Mouse (Mus musculus) midbrain, embryonic 10.5 days (tissue): Measurements from ENCODE around the gene Mkrn3. TPM values are rescaled to one million over a fixed set of nuclear protein-coding genes. Genes with fewer than 3 reads are reported as not detected.
A peak's percentile ranks its signal among the peaks of the same experiment; 100 is the strongest.

ENCODE experiments used
- DNase-seq: peaks from one replicate; pipeline ENCODE4 v3.0.0-alpha.2; 2017; ENCODE audit warnings: low spot score
- H3K27ac ChIP-seq: fragments of 300-500 bp; sonication (generic); replicated peaks from 2 replicates; pipeline ENCODE4 v1.5.1; 2016; ENCODE audit warnings: mild to moderate bottlenecking
- H3K27me3 ChIP-seq: fragments of 300-500 bp; sonication (generic); 2 replicates; pipeline ENCODE4 v1.6.1; 2016; ENCODE audit warnings: low read depth, mild to moderate bottlenecking; ENCODE audit not compliant: poor library complexity, severe bottlenecking
- H3K36me3 ChIP-seq: fragments of 300-500 bp; sonication (generic); 2 replicates; pipeline ENCODE4 v1.6.1; 2016; ENCODE audit warnings: mild to moderate bottlenecking, moderate library complexity
- H3K4me1 ChIP-seq: fragments of 300-500 bp; sonication (generic); 2 replicates; pipeline ENCODE4 v1.6.1; 2016
- H3K4me3 ChIP-seq: fragments of 300-500 bp; sonication (generic); 2 replicates; pipeline ENCODE4 v1.5.1; 2016; ENCODE audit warnings: mild to moderate bottlenecking, moderate library complexity
- H3K9me3 ChIP-seq: fragments of 300-500 bp; sonication (generic); replicated peaks from 2 replicates; pipeline ENCODE4 v1.6.1; 2016; ENCODE audit warnings: mild to moderate bottlenecking
- WGBS: fragments of 180-500 bp; shearing (Covaris S2); methylation state at CpG from one replicate; pipeline ENCODE4 v1.1.7; 2016; 5-methylcytosine and 5-hydroxymethylcytosine counted together
- polyA plus RNA-seq: library from polyadenylated mRNA; unstranded; fragments of >200 nt; fragmentation: Nextera tagmentation; extraction: Ambion mirVana; gene quantifications from 2 replicates; pipeline ENCODE4 v1.2.1, GENCODE M21; 2016

Mkrn3 gene
- polyA plus RNA-seq, 1 experiment from 2014 or later = 18.4 TPM

DNA sequence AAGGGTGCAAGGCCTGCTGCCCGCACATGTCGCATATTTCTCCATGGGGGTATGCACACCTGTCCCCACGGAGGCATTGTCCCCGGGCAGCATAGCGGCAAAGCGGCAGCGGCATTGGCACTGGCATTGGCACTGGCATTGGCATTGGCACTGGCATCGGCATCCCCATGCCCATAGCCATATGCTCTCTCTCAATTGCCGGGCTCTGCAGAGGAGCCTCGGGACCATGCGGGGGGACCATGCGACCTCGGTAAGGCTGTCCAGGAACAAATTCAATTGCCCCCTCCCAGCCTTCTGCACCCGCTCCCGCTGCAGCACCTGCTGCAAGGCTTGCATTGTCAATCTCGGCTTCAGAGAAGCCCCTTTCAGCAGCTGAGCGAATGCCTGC, 840 bp downstream of the Mkrn3 start:
- Histone ChIP-seq H3K27me3 (no peaks in the 10 kb centered on the region), H3K27ac (peak overlapping the region; percentile 97), H3K9me3 (peaks cover 18% of the 10 kb centered on the region), H3K36me3 (no peaks in the 10 kb centered on the region), H3K4me3 (peak overlapping the region; percentile 80), H3K4me1 (peaks cover 14% of the 10 kb centered on the region)
- 55% methylated on average over 17 of the region's 17 CpGs for WGBS
- DNase-seq = no peak

DNA sequence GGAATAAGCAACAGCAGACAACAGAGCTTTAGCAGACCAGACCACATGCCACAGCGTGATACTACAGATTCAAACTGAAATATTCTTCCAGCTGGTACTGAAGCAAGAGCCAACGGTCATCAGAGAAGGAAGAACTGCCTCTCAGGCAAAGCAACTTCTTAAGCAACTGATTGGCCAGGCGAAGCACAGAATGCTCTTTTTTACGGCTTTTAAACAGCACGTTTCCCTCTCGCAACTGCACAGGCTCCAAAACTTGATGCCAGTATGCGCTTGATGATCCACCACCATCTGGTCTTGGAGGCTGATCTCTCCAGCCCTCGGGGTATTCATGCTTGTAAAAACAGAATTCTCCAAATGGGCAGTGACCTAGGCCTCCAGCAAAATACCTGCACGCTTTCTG, 1.6 kb downstream of the Mkrn3 start:
- Histone ChIP-seq H3K4me1 (peaks cover 15% of the 10 kb centered on the region; the same call in 1 of the 2 replicates), H3K27ac (peak overlapping the region; percentile 97), H3K36me3 (no peaks in the 10 kb centered on the region), H3K27me3 (no peaks in the 10 kb centered on the region), H3K4me3 (peak overlapping the region; percentile 80), H3K9me3 (peaks cover 17% of the 10 kb centered on the region)
- peak; percentile 15 for DNase-seq
- WGBS = 56% methylated on average over 9 of the region's 9 CpGs

DNA sequence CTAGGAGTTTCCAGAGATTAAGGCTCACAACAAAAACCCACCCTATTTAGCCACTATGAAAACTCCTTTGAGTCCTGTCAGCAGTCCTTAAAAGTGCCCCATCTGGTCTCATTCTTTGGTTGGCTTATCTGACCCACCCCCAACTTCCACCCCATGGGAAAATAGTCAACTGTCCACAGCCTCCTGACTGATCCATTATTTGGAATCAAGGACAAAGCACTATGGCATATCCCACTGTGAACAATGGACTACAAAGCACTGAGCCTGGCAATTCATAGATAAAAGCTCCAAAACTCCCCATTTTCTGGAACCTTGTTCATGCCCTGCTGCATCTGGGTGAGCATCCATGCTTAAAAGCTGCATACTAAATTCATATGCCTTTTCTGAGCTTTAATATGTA, 3.8 kb downstream of the Mkrn3 start:
- DNase-seq = peak; percentile 47
- H3K4me3 ChIP-seq = peak overlapping the region; percentile 80
- H3K36me3 ChIP-seq = no peaks in the 10 kb centered on the region
- peaks cover 26% of the 10 kb centered on the region for H3K9me3 ChIP-seq
- peak overlapping the region; percentile 97 for H3K27ac ChIP-seq
- H3K27me3 ChIP-seq = no peaks in the 10 kb centered on the region
- peaks cover 33% of the 10 kb centered on the region for H3K4me1 ChIP-seq

DNA sequence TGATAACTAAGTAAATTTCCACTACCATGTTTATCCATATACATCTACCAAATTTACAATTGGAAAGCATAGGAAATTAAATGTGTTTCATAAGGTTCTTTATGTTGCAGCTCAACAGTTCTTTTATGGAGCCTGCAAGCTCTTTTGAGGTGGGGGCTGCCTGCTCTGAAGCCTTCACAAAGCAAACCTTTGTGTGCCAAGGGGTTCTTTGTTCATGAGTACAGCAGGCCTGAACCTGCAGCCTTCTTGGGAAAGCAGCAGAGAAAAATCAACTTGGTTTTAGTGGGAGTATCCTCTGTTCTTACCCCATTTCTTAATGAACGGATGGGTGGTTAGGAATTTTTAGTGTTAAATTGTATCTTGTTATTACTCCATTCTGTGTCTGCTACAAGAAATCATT, 4.7 kb downstream of the Mkrn3 start:
- DNase-seq = peak; percentile 25
- WGBS = 49% methylated on average over 1 of the region's 1 CpGs
- peaks cover 42% of the 10 kb centered on the region for H3K4me1 ChIP-seq
- no peaks in the 10 kb centered on the region for H3K36me3 ChIP-seq
- no peaks in the 10 kb centered on the region for H3K27me3 ChIP-seq
- peak overlapping the region; percentile 80; the same call in 1 of the 2 replicates for H3K4me3 ChIP-seq
- H3K27ac ChIP-seq = peak overlapping the region; percentile 97
- peaks cover 28% of the 10 kb centered on the region for H3K9me3 ChIP-seq

DNA sequence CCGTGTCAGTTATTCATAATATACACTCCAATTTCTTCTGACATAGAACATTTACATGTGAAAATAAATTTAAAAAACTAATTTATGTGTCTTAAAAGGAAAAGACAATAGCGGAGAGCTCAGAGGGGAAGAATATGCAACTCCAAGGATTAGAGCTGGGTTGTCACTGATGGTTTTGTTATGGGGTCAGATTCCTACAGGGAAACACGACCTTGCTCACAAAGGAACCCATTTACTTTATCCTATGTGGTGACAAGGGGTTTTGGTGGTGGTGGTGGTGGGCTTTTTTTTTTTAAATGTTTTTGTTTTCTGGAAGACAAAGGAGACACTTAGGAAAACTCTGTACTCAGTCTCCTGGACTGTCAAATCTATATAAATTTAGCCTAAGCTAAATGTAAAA, 12.1 kb downstream of the Mkrn3 start:
- H3K27ac ChIP-seq = peak overlapping the region; percentile 28; the same call in 1 of the 2 replicates
- no peaks in the 10 kb centered on the region for H3K27me3 ChIP-seq
- 37% methylated on average over 3 of the region's 3 CpGs for WGBS
- DNase-seq = no peak
- H3K9me3 ChIP-seq = peaks cover 18% of the 10 kb centered on the region
- peaks cover 70% of the 10 kb centered on the region for H3K4me1 ChIP-seq
- no peaks in the 10 kb centered on the region for H3K36me3 ChIP-seq
- peak overlapping the region; percentile 47 for H3K4me3 ChIP-seq

DNA sequence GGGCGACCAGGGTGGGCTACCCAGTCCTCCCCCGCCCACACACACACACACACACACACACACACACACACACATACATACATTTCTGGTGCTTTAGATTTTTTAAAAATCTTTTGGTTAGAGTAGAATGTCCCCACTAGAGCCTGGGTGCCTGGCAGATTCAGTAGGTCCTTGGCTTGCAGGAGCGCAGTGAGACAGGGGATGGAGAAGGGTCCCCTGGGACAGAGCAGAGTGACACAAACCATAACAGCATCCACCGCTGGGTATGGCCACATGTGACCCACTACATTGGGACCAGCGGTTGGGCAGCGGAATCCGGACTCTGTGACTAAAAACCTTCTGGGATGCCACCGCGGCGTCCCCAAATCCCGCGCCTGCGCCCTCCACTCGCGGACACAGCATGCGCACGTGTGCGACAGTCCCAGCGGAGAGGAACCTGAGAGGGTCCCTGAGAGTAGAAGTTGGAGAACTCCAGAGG, 13.3 kb downstream of the Mkrn3 start:
- Histone ChIP-seq H3K4me3 (peak overlapping the region; percentile 47), H3K9me3 (peaks cover 12% of the 10 kb centered on the region), H3K36me3 (no peaks in the 10 kb centered on the region), H3K4me1 (peaks cover 61% of the 10 kb centered on the region), H3K27ac (peak overlapping the region; percentile 78), H3K27me3 (no peaks in the 10 kb centered on the region)
- WGBS = 38% methylated on average over 19 of the region's 19 CpGs
- DNase-seq = peak; percentile 59

DNA sequence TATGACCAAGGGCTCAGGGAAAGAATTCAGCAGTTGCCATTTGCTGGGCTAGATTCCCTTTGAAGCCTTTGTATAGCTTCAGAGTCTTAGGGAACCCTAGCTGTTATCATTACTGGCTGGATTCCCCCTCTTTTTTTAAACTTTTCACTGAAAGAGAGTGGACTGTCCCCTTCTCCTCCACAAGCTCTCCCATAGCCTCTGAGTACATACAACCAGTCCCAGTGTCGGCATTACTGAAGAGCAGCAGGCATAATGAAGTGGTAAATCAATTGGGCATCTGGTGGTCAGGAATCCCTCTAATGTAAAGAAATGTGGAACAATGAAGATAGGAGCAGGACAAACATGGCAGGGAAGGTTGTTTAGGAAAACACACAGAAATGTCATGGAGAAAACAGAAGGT, 27.7 kb downstream of the Mkrn3 start:
- Histone ChIP-seq H3K27ac (peak overlapping the region; percentile 64), H3K36me3 (no peaks in the 10 kb centered on the region), H3K4me3 (no peak overlapping the region), H3K4me1 (peaks cover 32% of the 10 kb centered on the region), H3K27me3 (no peaks in the 10 kb centered on the region), H3K9me3 (peaks cover 16% of the 10 kb centered on the region)
- DNase-seq = no peak
- WGBS = 42% methylated on average over 1 of the region's 1 CpGs

DNA sequence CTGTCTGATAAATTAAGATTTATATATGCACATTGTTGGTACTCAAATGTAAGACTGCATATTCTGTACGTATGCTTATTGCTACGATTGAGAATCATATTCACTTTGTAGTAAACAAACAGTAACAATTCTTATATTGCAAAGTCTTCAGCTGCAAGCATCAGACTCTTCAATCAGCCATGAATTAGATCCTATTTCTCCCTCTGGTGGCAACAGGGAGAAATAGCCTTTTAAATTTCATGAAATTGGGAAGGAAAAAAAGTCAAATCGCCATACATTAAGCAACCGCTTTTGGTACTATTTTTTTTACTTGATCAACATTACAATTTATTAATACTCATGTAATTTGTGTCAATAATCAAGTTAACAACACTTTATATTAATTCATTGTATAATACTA, 31.6 kb downstream of the Mkrn3 start:
- Histone ChIP-seq H3K27ac (no peak overlapping the region), H3K4me3 (no peak overlapping the region), H3K27me3 (no peaks in the 10 kb centered on the region), H3K36me3 (no peaks in the 10 kb centered on the region), H3K9me3 (peaks cover 8% of the 10 kb centered on the region; the same call in 1 of the 2 replicates), H3K4me1 (peaks cover 32% of the 10 kb centered on the region)
- DNase-seq = no peak
- WGBS = 48% methylated on average over 4 of the region's 4 CpGs

DNA sequence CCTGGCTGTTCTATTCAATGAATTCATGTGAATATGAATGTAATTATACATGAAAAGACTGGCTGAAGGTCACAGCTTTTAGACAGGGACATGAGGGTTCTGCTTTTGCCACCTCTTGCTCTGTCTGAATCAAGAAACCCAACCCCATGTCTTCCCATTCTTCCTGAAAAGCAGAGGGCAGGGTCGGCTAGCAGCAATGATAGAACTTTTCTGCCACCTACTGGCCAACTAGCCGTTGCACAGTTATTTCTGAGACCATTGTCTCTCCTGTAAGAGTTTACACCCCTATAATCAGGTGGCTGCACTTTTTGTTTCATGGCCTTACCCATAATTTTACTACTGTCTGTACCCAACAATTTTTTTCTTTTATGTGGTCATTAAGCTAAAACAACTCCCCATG, 37.5 kb downstream of the Mkrn3 start:
- Histone ChIP-seq H3K27me3 (no peaks in the 10 kb centered on the region), H3K36me3 (peaks cover 8% of the 10 kb centered on the region; the same call in 1 of the 2 replicates), H3K9me3 (peaks cover 55% of the 10 kb centered on the region), H3K4me3 (no peak overlapping the region), H3K27ac (no peak overlapping the region), H3K4me1 (peaks cover 15% of the 10 kb centered on the region)
- peak; percentile 42 for DNase-seq
- 13% methylated on average over 2 of the region's 2 CpGs for WGBS

DNA sequence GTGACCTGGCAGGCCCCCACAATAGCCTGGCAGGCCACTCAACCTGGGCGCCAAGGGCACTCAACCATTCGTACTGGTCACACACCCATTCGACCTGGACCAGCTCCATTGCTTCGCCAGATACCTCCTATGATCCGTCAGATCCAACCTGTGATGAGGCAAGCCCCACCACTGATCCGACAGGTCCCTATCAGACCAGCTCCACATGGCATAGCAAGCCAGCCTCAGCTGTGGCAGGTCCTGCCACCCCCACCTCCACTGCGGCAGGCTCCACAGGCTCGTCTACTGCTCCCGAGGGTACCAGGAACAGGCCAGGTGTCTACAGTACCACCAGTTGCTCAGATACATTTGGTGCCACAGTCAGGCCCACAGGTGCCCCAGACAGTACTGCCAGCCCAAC, 41.4 kb downstream of the Mkrn3 start:
- Histone ChIP-seq H3K4me3 (peak overlapping the region; percentile 62), H3K27ac (no peak overlapping the region), H3K36me3 (peaks cover 8% of the 10 kb centered on the region; the same call in 1 of the 2 replicates), H3K27me3 (no peaks in the 10 kb centered on the region), H3K4me1 (peaks cover 26% of the 10 kb centered on the region), H3K9me3 (peaks cover 61% of the 10 kb centered on the region)
- 98% methylated on average over 9 of the region's 9 CpGs for WGBS
- DNase-seq = no peak

DNA sequence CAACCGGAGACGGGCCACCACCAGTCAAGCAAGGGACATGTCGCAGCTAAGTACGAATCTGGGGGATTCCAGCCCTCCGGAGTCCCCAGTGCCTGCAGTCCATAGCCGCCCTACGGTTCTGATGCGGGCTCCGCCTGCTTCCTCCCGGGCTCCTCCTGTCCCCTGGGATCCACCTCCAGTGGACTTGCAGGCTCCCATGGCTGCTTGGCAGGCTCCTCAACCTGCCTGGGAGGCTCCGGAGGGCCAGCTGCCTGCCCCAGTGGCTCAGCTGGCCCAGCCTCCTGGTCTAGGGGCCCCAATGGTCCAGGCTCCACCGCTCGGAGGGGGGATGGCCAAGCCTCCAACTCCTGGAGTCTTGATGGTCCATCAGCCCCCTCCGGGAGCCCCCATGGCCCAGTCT, 42.6 kb downstream of the Mkrn3 start:
- Histone ChIP-seq H3K27me3 (no peaks in the 10 kb centered on the region), H3K4me1 (peaks cover 26% of the 10 kb centered on the region), H3K4me3 (peak overlapping the region; percentile 62), H3K27ac (peak overlapping the region; percentile 80), H3K9me3 (peaks cover 56% of the 10 kb centered on the region), H3K36me3 (peaks cover 8% of the 10 kb centered on the region; the same call in 1 of the 2 replicates)
- no peak for DNase-seq
- WGBS = 36% methylated on average over 14 of the region's 14 CpGs

DNA sequence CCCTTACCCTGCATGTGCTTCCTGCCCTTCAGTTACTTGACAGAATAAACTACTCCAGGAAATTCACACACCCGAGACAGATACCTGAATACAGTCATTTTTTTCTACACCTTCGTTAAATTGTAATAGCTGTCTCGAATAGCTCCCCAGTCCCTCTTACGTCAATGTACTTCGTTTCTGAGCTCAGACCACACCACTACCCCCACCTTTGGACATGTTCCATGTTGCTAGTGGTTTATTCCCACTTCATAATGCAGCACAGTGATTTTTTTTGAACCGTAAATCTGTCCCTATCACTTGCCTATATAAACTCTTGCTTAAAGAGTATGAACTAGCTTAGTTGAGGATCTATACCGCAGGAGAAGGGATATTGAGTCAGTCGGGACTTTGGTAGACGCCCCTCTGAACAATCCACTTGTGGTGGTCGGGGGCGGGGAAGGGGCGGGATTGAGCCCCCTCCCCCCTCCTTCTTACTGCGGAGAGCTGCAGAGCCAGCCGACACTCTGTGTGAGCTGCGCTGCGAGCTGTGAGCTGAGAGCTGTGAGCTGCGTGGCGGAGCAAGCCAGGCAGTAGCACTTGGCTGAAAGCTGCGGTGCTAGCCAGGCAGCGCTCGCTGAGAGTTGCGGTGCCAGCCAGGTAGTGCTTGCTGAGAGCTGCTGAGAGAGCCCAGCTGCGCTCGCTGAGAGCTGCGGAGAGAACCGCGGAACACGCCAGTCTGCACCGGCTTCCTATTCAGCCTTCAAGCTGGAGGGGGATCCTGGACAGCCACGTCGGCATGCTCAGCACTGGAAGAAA, 43.2 kb downstream of the Mkrn3 start, which contains the start of gene Magel2:
TSS of gene Magel2 (plus strand) at position 501 of the 795 bp plus-strand sequence.
- H3K4me3 ChIP-seq = peak within 1 kb of the TSS; percentile 62
- 21% methylated on average over 31 of the region's 31 CpGs for WGBS
- peaks cover 50% of the 10 kb centered on the region for H3K9me3 ChIP-seq
- H3K27me3 ChIP-seq = no peaks in the 10 kb centered on the region
- DNase-seq = peak; percentile 70
- H3K4me1 ChIP-seq = peaks cover 26% of the 10 kb centered on the region
- H3K27ac ChIP-seq = peak within 1 kb of the TSS; percentile 80
- peaks cover 8% of the 10 kb centered on the region; the same call in 1 of the 2 replicates for H3K36me3 ChIP-seq

DNA sequence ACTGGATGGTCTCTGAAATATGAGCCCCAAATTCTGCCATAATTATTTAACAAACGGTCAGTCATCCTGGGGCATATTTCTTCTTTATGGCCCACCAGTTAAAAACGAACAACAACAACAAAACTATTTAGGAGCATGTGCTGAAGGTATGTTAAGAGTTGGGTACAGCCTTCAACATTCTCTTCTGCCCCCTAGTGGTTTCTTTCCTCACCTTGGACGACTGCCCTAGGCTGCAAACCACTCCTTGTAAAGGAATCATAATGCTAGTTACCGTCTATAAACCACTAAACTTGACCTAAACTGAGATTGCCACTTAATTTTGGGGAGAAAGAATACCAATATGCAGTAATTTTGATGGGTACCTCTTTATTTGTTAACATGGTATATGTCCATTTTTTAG, 44.3 kb downstream of the Mkrn3 start:
- Histone ChIP-seq H3K4me1 (peaks cover 26% of the 10 kb centered on the region), H3K4me3 (no peak overlapping the region), H3K27me3 (no peaks in the 10 kb centered on the region), H3K27ac (no peak overlapping the region), H3K9me3 (peaks cover 43% of the 10 kb centered on the region), H3K36me3 (peaks cover 8% of the 10 kb centered on the region; the same call in 1 of the 2 replicates)
- 31% methylated on average over 4 of the region's 4 CpGs for WGBS
- no peak for DNase-seq
